Mouse (Mus musculus) limb, embryonic 14.5 days (tissue): ENCODE data around the gene Rapgef6. TPM values are rescaled to one million over a fixed set of nuclear protein-coding genes. Genes with fewer than 3 reads are reported as not detected.

ENCODE experiments used
- ATAC-seq: fragments of 200-750 bp; cut with Nextera tagmentation; 2 replicates; pipeline ENCODE4 v1.8.0; 2017; ENCODE audit warnings: low read depth, moderate number of reproducible peaks, moderate TSS enrichment; ENCODE audit not compliant: low FRiP score
- DNase-seq: peaks from one replicate; pipeline ENCODE4 v3.0.0-alpha.2; 2015; ENCODE audit warnings: low spot score
- H3K27ac ChIP-seq: fragments of 300-500 bp; sonication (generic); replicated peaks from 2 replicates; pipeline ENCODE4 v1.5.1; 2014; ENCODE audit warnings: low read depth, mild to moderate bottlenecking, low read length, moderate library complexity, mixed read lengths
- H3K27me3 ChIP-seq: fragments of 300-500 bp; sonication (generic); 2 replicates; pipeline ENCODE4 v1.6.1; 2014; ENCODE audit warnings: low read length, mixed read lengths; ENCODE audit not compliant: control insufficient read depth, insufficient read depth
- H3K36me3 ChIP-seq: fragments of 300-500 bp; sonication (generic); 2 replicates; pipeline ENCODE4 v1.6.1; 2014; ENCODE audit warnings: mild to moderate bottlenecking, low read length, moderate library complexity, mixed read lengths; ENCODE audit not compliant: control insufficient read depth, insufficient read depth
- H3K4me1 ChIP-seq: fragments of 300-500 bp; sonication (generic); 2 replicates; pipeline ENCODE4 v1.6.1; 2014; ENCODE audit warnings: antibody characterized with exemption, low read length, mixed read lengths; ENCODE audit not compliant: control insufficient read depth, insufficient read depth
- H3K4me2 ChIP-seq: fragments of 300-500 bp; sonication (generic); replicated peaks from 2 replicates; pipeline ENCODE4 v1.6.1; 2014; ENCODE audit warnings: low read depth, mild to moderate bottlenecking, low read length, moderate library complexity; ENCODE audit not compliant: severe bottlenecking
- H3K4me3 ChIP-seq: fragments of 300-500 bp; sonication (generic); replicated peaks from 2 replicates; pipeline ENCODE4 v1.5.1; 2014; ENCODE audit warnings: low read length
- H3K9ac ChIP-seq: fragments of 300-500 bp; sonication (generic); 2 replicates; pipeline ENCODE4 v1.6.1; 2014; ENCODE audit warnings: mild to moderate bottlenecking, low read depth, low read length, moderate library complexity; ENCODE audit not compliant: severe bottlenecking
- H3K9me3 ChIP-seq: fragments of 300-500 bp; sonication (generic); 2 replicates; pipeline ENCODE4 v1.6.1; 2016; ENCODE audit warnings: low read length; ENCODE audit not compliant: control insufficient read depth
- POLR2A ChIP-seq: fragments of 200-500 bp; IDR thresholded peaks from 2 replicates; pipeline ENCODE4 v1.8.0; 2012; ENCODE audit warnings: inconsistent platforms, mild to moderate bottlenecking, moderate library complexity, borderline replicate concordance; ENCODE audit not compliant: insufficient read depth, insufficient read length; ENCODE audit errors: extremely low read depth
- WGBS: fragments of 180-500 bp; shearing (Covaris S2); extraction: QIAGEN DNeasy Blood & Tissue Kit; methylation state at CpG from one replicate; pipeline ENCODE4 v1.1.7; 2014; 5-methylcytosine and 5-hydroxymethylcytosine counted together
- polyA plus RNA-seq, 2 experiments: library from polyadenylated mRNA; depleted of rRNA in 1 of 2; stranded (reverse) in 1 of 2; unstranded in 1 of 2; fragments of >200 nt; fragmentation: Nextera tagmentation in 1 of 2; extraction: Ambion mirVana in 1 of 2; gene quantifications; 2 replicates each; pipeline versions ENCODE4 v1.2.1 to v1.2.3; 2012 to 2014

The Rapgef6 gene
- polyA plus RNA-seq, 2 experiments, result 13.8 to 26.6 TPM

GRCm38 (mm10) chr11:54712849-54713248, 190.2 kb downstream of the Rapgef6 start:
- DNase-seq (peak; percentile 11), ATAC-seq (no peak)
- peaks cover 31% of the 10 kb centered on the region for H3K36me3 ChIP-seq
- H3K27me3 ChIP-seq, result no peaks in the 10 kb centered on the region
- H3K4me3 ChIP-seq, result no peak overlapping the region
- WGBS, result 64% methylated on average over 2 of the region's 2 CpGs
- H3K9ac ChIP-seq, result no peak overlapping the region
- H3K4me2 ChIP-seq, result no peak overlapping the region
- H3K9me3 ChIP-seq, result no peaks in the 10 kb centered on the region
- no peaks in the 10 kb centered on the region for H3K4me1 ChIP-seq
- no peak overlapping the region for H3K27ac ChIP-seq
- no peak for TF ChIP-seq POLR2A

- no peak for ATAC-seq
- Histone ChIP-seq H3K4me3 (no peak overlapping the region), H3K27me3 (no peaks in the 10 kb centered on the region), H3K4me1 (no peaks in the 10 kb centered on the region), H3K9me3 (no peaks in the 10 kb centered on the region), H3K36me3 (peaks cover 65% of the 10 kb centered on the region), H3K4me2 (no peak overlapping the region), H3K9ac (no peak overlapping the region), H3K27ac (no peak overlapping the region)
- DNase-seq, result no peak
- no peak for TF ChIP-seq POLR2A
- 91% methylated on average over 3 of the region's 3 CpGs for WGBS
Measured at GRCm38 (mm10) chr11:54717893-54718292, 195.2 kb downstream of the Rapgef6 start.

- H3K4me2 ChIP-seq, result no peak overlapping the region
- H3K9ac ChIP-seq, result no peak overlapping the region
- H3K36me3 ChIP-seq, result peaks cover 72% of the 10 kb centered on the region
- H3K27ac ChIP-seq, result no peak overlapping the region
- no peaks in the 10 kb centered on the region for H3K9me3 ChIP-seq
- 86% methylated on average over 3 of the region's 3 CpGs for WGBS
- H3K4me3 ChIP-seq, result no peak overlapping the region
- TF ChIP-seq POLR2A, result no peak
- no peaks in the 10 kb centered on the region for H3K27me3 ChIP-seq
- H3K4me1 ChIP-seq, result no peaks in the 10 kb centered on the region
- no peak for DNase-seq
- no peak for ATAC-seq
Measured at GRCm38 (mm10) chr11:54718601-54719000, 196.0 kb downstream of the Rapgef6 start.

GRCm38 (mm10) chr11:54722057-54722456, 199.4 kb downstream of the Rapgef6 start:
- no peak overlapping the region for H3K4me2 ChIP-seq
- no peak for ATAC-seq
- H3K9ac ChIP-seq, result no peak overlapping the region
- H3K27me3 ChIP-seq, result no peaks in the 10 kb centered on the region
- H3K9me3 ChIP-seq, result no peaks in the 10 kb centered on the region
- DNase-seq, result no peak
- TF ChIP-seq POLR2A, result no peak
- 87% methylated on average over 6 of the region's 6 CpGs for WGBS
- no peak overlapping the region for H3K4me3 ChIP-seq
- no peaks in the 10 kb centered on the region for H3K4me1 ChIP-seq
- H3K27ac ChIP-seq, result no peak overlapping the region
- H3K36me3 ChIP-seq, result peaks cover 67% of the 10 kb centered on the region

- ATAC-seq, result no peak
- Histone ChIP-seq H3K9me3 (no peaks in the 10 kb centered on the region), H3K4me3 (no peak overlapping the region), H3K36me3 (peaks cover 53% of the 10 kb centered on the region), H3K4me2 (no peak overlapping the region), H3K27me3 (no peaks in the 10 kb centered on the region), H3K4me1 (no peaks in the 10 kb centered on the region), H3K9ac (no peak overlapping the region), H3K27ac (no peak overlapping the region)
- 76% methylated on average over 4 of the region's 4 CpGs for WGBS
- no peak for TF ChIP-seq POLR2A
- no peak for DNase-seq
Measured at GRCm38 (mm10) chr11:54724353-54725034, 201.8 kb downstream of the Rapgef6 start.

- Histone ChIP-seq H3K9me3 (no peaks in the 10 kb centered on the region), H3K4me1 (no peaks in the 10 kb centered on the region), H3K4me3 (no peak overlapping the region), H3K27me3 (no peaks in the 10 kb centered on the region), H3K4me2 (no peak overlapping the region), H3K9ac (no peak overlapping the region), H3K27ac (no peak overlapping the region), H3K36me3 (peaks cover 39% of the 10 kb centered on the region)
- TF ChIP-seq POLR2A, result no peak
- 80% methylated on average over 3 of the region's 3 CpGs for WGBS
- DNase-seq, result no peak
- ATAC-seq, result no peak
Measured at GRCm38 (mm10) chr11:54726571-54727062, 204.0 kb downstream of the Rapgef6 start.
